Mouse (Mus musculus): ENCODE results near the gene 4931406P16Rik.
A peak's percentile ranks its signal among the peaks of the same experiment; 100 is the strongest.

Gene 4931406P16Rik

GRCm38 (mm10) chr7:34309186-34309764 lies 4.1 kb downstream of the 4931406P16Rik start:
- no peak for DNase-seq

GRCm38 (mm10) chr7:34308586-34308985 lies 4.8 kb downstream of the 4931406P16Rik start:
- no peak for DNase-seq

- peak; percentile 27 to 52 for DNase-seq
Observed at GRCm38 (mm10) chr7:34305454-34305853, 7.9 kb downstream of the 4931406P16Rik start.

- no peak for DNase-seq
Observed at GRCm38 (mm10) chr7:34302651-34303050, 10.7 kb downstream of the 4931406P16Rik start.

- DNase-seq = peak in 1 of 2 experiments; percentile 27
Observed at GRCm38 (mm10) chr7:34301952-34302351, 11.4 kb downstream of the 4931406P16Rik start.

- no peak for DNase-seq
Observed at GRCm38 (mm10) chr7:34298818-34299217, 14.5 kb downstream of the 4931406P16Rik start.

GRCm38 (mm10) chr7:34296124-34296523 lies 17.2 kb downstream of the 4931406P16Rik start:
- no peak for DNase-seq

- no peak for DNase-seq
Observed at GRCm38 (mm10) chr7:34292633-34293032, 20.7 kb downstream of the 4931406P16Rik start.

- no peak for DNase-seq
Observed at GRCm38 (mm10) chr7:34291265-34291664, 22.1 kb downstream of the 4931406P16Rik start.

GRCm38 (mm10) chr7:34290450-34291151 lies 22.8 kb downstream of the 4931406P16Rik start:
- DNase-seq = no peak

GRCm38 (mm10) chr7:34277656-34278055 lies 35.7 kb downstream of the 4931406P16Rik start:
- no peak for DNase-seq

GRCm38 (mm10) chr7:34276066-34276465 lies 37.3 kb downstream of the 4931406P16Rik start:
- DNase-seq = no peak

- no peak for DNase-seq
Observed at GRCm38 (mm10) chr7:34272465-34272864, 40.9 kb downstream of the 4931406P16Rik start.

- DNase-seq = no peak
Observed at GRCm38 (mm10) chr7:34268463-34268862, 44.9 kb downstream of the 4931406P16Rik start.

GRCm38 (mm10) chr7:34266421-34266820 lies 46.9 kb downstream of the 4931406P16Rik start:
- DNase-seq = no peak

GRCm38 (mm10) chr7:34265876-34266346 lies 47.4 kb downstream of the 4931406P16Rik start:
- peak; percentile 56 to 71 for DNase-seq

- no peak for DNase-seq
Observed at GRCm38 (mm10) chr7:34263437-34263836, 49.9 kb downstream of the 4931406P16Rik start.

- DNase-seq = no peak
Observed at GRCm38 (mm10) chr7:34258407-34258806, 54.9 kb downstream of the 4931406P16Rik start.

GRCm38 (mm10) chr7:34257279-34257678 lies 56.1 kb downstream of the 4931406P16Rik start:
- DNase-seq = no peak

GRCm38 (mm10) chr7:34255916-34256315 lies 57.4 kb downstream of the 4931406P16Rik start:
- no peak for DNase-seq

GRCm38 (mm10) chr7:34255137-34255536 lies 58.2 kb downstream of the 4931406P16Rik start:
- DNase-seq = no peak

GRCm38 (mm10) chr7:34252030-34252429 lies 61.3 kb downstream of the 4931406P16Rik start:
- DNase-seq = peak in 1 of 2 experiments; percentile 14

GRCm38 (mm10) chr7:34250738-34251137 lies 62.6 kb downstream of the 4931406P16Rik start, which contains the start of gene Gm6096:
Gm6096 (plus strand) TSS chr7:34251038.
- DNase-seq = no peak

- DNase-seq = no peak
Observed at GRCm38 (mm10) chr7:34246870-34247499, 66.4 kb downstream of the 4931406P16Rik start.

All from kidney, postnatal 4 days (tissue).